Mouse (Mus musculus) kidney, postnatal 0 days (tissue): ENCODE results near the gene Teddm1b. TPM values are rescaled to one million over a fixed set of nuclear protein-coding genes. Genes with fewer than 3 reads are reported as not detected.
"Not testable (repeated sequence)": the region's sequence is repeated elsewhere in the genome, so short reads cannot be mapped to it uniquely, and the experiment has no call there.

Source experiments
- ATAC-seq: fragments of 200-750 bp; cut with Nextera tagmentation; replicated peaks from 2 replicates; pipeline ENCODE4 v1.8.0; 2017; ENCODE audit warnings: low read depth, moderate number of reproducible peaks, moderate TSS enrichment, moderate library complexity; ENCODE audit not compliant: low FRiP score
- DNase-seq: peaks from one replicate; pipeline ENCODE4 v3.0.0-alpha.2; 2016; ENCODE audit warnings: low spot score
- H3K27ac ChIP-seq: fragments of 300-500 bp; sonication (generic); 2 replicates; pipeline ENCODE4 v1.5.1; 2014; ENCODE audit warnings: mild to moderate bottlenecking
- H3K27me3 ChIP-seq: fragments of 300-500 bp; sonication (generic); 2 replicates; pipeline ENCODE4 v1.6.1; 2014; ENCODE audit warnings: low read length, mixed read lengths; ENCODE audit not compliant: insufficient read depth
- H3K36me3 ChIP-seq: fragments of 300-500 bp; sonication (generic); 2 replicates; pipeline ENCODE4 v1.6.1; 2014; ENCODE audit warnings: low read length, mixed read lengths; ENCODE audit not compliant: insufficient read depth
- H3K4me1 ChIP-seq: fragments of 300-500 bp; sonication (generic); replicated peaks from 2 replicates; pipeline ENCODE4 v1.6.1; 2014; ENCODE audit warnings: antibody characterized with exemption, low read length, mixed read lengths; ENCODE audit not compliant: insufficient read depth
- H3K4me2 ChIP-seq: fragments of 300-500 bp; sonication (generic); 2 replicates; pipeline ENCODE4 v1.6.1; 2014; ENCODE audit warnings: mild to moderate bottlenecking, low read length, moderate library complexity, mixed read lengths
- H3K4me3 ChIP-seq: fragments of 300-500 bp; sonication (generic); replicated peaks from 2 replicates; pipeline ENCODE4 v1.5.1; 2014; ENCODE audit warnings: low read depth, low read length
- H3K9ac ChIP-seq: fragments of 300-500 bp; sonication (generic); 2 replicates; pipeline ENCODE4 v1.6.1; 2014; ENCODE audit warnings: low read depth, low read length
- H3K9me3 ChIP-seq: fragments of 300-500 bp; sonication (generic); replicated peaks from 2 replicates; pipeline ENCODE4 v1.6.1; 2016; ENCODE audit warnings: low read length, inconsistent platforms, mixed read lengths
- CTCF ChIP-seq: IDR thresholded peaks from 2 replicates; pipeline ENCODE4 v1.5.1; 2016; ENCODE audit warnings: antibody characterized with exemption, low read depth, mild to moderate bottlenecking, moderate library complexity
- WGBS: fragments of 180-500 bp; shearing (Covaris S2); extraction: QIAGEN DNeasy Blood & Tissue Kit; methylation state at CpG from one replicate; pipeline ENCODE4 v1.1.7; 2014; 5-methylcytosine and 5-hydroxymethylcytosine counted together
- polyA plus RNA-seq: library from polyadenylated mRNA; unstranded; fragments of >200 nt; fragmentation: Nextera tagmentation; extraction: Ambion mirVana; gene quantifications from 2 replicates; pipeline ENCODE4 v1.2.1, GENCODE M21; 2015

Teddm1b gene
- polyA plus RNA-seq, result 0.11 and 0.23 TPM in 2 replicates

- no peaks in the 10 kb centered on the region for H3K36me3 ChIP-seq
- no peak for TF ChIP-seq CTCF
- no peak within 1 kb of the TSS for H3K27ac ChIP-seq
- H3K9me3 ChIP-seq, result no peaks in the 10 kb centered on the region
- no peak within 1 kb of the TSS for H3K4me3 ChIP-seq
- no peaks in the 10 kb centered on the region for H3K27me3 ChIP-seq
- no peak within 1 kb of the TSS for H3K9ac ChIP-seq
- DNase-seq, result no peak
- H3K4me2 ChIP-seq, result no peak within 1 kb of the TSS
- no peaks in the 10 kb centered on the region for H3K4me1 ChIP-seq
- 90% methylated on average over 6 of the region's 6 CpGs for WGBS
- no peak for ATAC-seq
These were observed at the start of gene Teddm1b for GRCm38 (mm10) chr1:153874045-153874444. TSS of gene Teddm1b (plus strand) at chr1:153874345.

GRCm38 (mm10) chr1:153830746-153831145 lies 43.4 kb upstream of the Teddm1b start:
- no peaks in the 10 kb centered on the region for H3K36me3 ChIP-seq
- no peak for TF ChIP-seq CTCF
- 78% methylated on average over 4 of the region's 4 CpGs for WGBS
- H3K4me2 ChIP-seq, result no peak overlapping the region
- H3K9ac ChIP-seq, result no peak overlapping the region
- no peaks in the 10 kb centered on the region for H3K9me3 ChIP-seq
- no peak overlapping the region for H3K4me3 ChIP-seq
- ATAC-seq (no peak), DNase-seq (no peak)
- H3K27me3 ChIP-seq, result no peaks in the 10 kb centered on the region
- H3K27ac ChIP-seq, result no peak overlapping the region
- no peaks in the 10 kb centered on the region for H3K4me1 ChIP-seq

GRCm38 (mm10) chr1:153836036-153836435 lies 38.1 kb upstream of the Teddm1b start:
- no peak for TF ChIP-seq CTCF
- Histone ChIP-seq H3K4me2 (no peak overlapping the region), H3K27ac (no peak overlapping the region), H3K9me3 (no peaks in the 10 kb centered on the region), H3K4me3 (no peak overlapping the region), H3K36me3 (no peaks in the 10 kb centered on the region), H3K27me3 (no peaks in the 10 kb centered on the region), H3K9ac (no peak overlapping the region), H3K4me1 (no peaks in the 10 kb centered on the region)
- DNase-seq (no peak), ATAC-seq (no peak)
- 69% methylated on average over 4 of the region's 4 CpGs for whole genome bisulfite sequencing

- no peak for TF ChIP-seq CTCF
- Histone ChIP-seq H3K4me2 (no peak overlapping the region), H3K36me3 (no peaks in the 10 kb centered on the region), H3K27me3 (no peaks in the 10 kb centered on the region), H3K9me3 (no peaks in the 10 kb centered on the region), H3K4me3 (no peak overlapping the region), H3K27ac (no peak overlapping the region), H3K9ac (no peak overlapping the region), H3K4me1 (no peaks in the 10 kb centered on the region)
- WGBS, result 81% methylated on average over 11 of the region's 11 CpGs
- ATAC-seq, result no peak
- no peak for DNase-seq
These were observed 31.9 kb upstream of the Teddm1b start for GRCm38 (mm10) chr1:153842121-153842740.

DNA sequence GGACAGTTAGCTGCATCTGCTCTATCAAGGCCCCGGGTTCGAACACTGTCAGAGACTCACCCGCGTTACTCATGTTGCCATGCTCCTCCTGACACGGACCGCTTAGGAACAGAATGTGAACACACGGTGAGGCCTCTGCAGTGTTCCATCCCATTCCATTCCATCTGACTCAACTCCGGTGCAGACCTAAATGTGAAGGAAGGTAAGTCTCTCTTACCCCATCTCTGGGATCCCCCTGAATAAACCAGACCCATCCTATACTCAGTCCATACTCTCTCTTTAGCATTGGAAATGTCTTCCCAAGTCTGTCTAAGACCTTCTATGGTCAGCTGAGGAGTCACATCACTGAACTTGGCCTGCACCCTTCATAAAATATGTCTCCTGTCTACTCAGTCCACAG lies 30.1 kb upstream of the Teddm1b start, which contains the start of gene Rgsl1:
TSS of gene Rgsl1 (minus strand) at position 101 of the 400 bp plus-strand sequence.
- H3K9ac ChIP-seq, result no peak within 1 kb of the TSS
- ATAC-seq (no peak), DNase-seq (no peak)
- TF ChIP-seq CTCF, result no peak
- no peak within 1 kb of the TSS for H3K4me3 ChIP-seq
- no peaks in the 10 kb centered on the region for H3K36me3 ChIP-seq
- H3K4me2 ChIP-seq, result no peak within 1 kb of the TSS
- 93% methylated on average over 8 of the region's 8 CpGs for WGBS
- no peak within 1 kb of the TSS for H3K27ac ChIP-seq
- H3K4me1 ChIP-seq, result no peaks in the 10 kb centered on the region
- no peaks in the 10 kb centered on the region for H3K27me3 ChIP-seq
- no peaks in the 10 kb centered on the region for H3K9me3 ChIP-seq

DNA sequence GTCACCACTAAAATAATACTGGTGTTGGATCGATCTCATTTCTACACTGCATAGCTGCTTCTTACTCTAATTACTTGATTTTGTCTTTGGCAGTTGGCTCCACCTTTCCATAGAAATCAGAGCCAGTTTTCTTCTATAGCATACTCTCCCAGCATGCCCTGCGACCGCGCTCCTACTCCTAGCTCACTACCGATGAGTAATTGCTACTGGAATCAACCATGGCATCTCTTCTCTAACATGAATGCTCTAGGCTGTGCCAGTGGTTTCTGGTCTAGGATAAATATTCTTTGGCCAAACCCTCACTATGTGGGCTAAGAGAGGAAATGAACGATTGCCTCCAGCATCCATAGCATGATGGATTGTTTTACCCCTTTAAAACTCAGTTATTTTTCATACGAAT lies 27.7 kb upstream of the Teddm1b start:
- H3K27ac ChIP-seq, result no peak overlapping the region
- H3K4me2 ChIP-seq, result no peak overlapping the region
- H3K27me3 ChIP-seq, result no peaks in the 10 kb centered on the region
- no peaks in the 10 kb centered on the region for H3K4me1 ChIP-seq
- 94% methylated on average over 7 of the region's 7 CpGs for WGBS
- H3K9me3 ChIP-seq, result no peaks in the 10 kb centered on the region
- no peak overlapping the region for H3K9ac ChIP-seq
- DNase-seq (no peak), ATAC-seq (no peak)
- TF ChIP-seq CTCF, result no peak
- no peak overlapping the region for H3K4me3 ChIP-seq
- no peaks in the 10 kb centered on the region for H3K36me3 ChIP-seq

GRCm38 (mm10) chr1:153846867-153847266 lies 27.3 kb upstream of the Teddm1b start:
- H3K9ac ChIP-seq, result no peak overlapping the region
- ATAC-seq (no peak), DNase-seq (peak; percentile 90)
- H3K4me3 ChIP-seq, result no peak overlapping the region
- H3K4me2 ChIP-seq, result no peak overlapping the region
- 29% methylated on average over 6 of the region's 6 CpGs for WGBS
- H3K36me3 ChIP-seq, result no peaks in the 10 kb centered on the region
- peak; percentile 84 for TF ChIP-seq CTCF
- H3K4me1 ChIP-seq, result no peaks in the 10 kb centered on the region
- no peaks in the 10 kb centered on the region for H3K27me3 ChIP-seq
- H3K9me3 ChIP-seq, result no peaks in the 10 kb centered on the region
- no peak overlapping the region for H3K27ac ChIP-seq

- H3K9me3 ChIP-seq, H3K27ac ChIP-seq, H3K36me3 ChIP-seq, DNase-seq, H3K4me1 ChIP-seq, H3K4me2 ChIP-seq, H3K4me3 ChIP-seq, ATAC-seq, H3K9ac ChIP-seq, H3K27me3 ChIP-seq: not testable (repeated sequence)
- WGBS, result 63% methylated on average over 7 of the region's 7 CpGs
These were observed 21.4 kb upstream of the Teddm1b start for GRCm38 (mm10) chr1:153852696-153853095.
